Mouse (Mus musculus): ENCODE data around the gene Me1.
A peak's percentile ranks its signal among the peaks of the same experiment; 100 is the strongest.

Me1 gene

DNA sequence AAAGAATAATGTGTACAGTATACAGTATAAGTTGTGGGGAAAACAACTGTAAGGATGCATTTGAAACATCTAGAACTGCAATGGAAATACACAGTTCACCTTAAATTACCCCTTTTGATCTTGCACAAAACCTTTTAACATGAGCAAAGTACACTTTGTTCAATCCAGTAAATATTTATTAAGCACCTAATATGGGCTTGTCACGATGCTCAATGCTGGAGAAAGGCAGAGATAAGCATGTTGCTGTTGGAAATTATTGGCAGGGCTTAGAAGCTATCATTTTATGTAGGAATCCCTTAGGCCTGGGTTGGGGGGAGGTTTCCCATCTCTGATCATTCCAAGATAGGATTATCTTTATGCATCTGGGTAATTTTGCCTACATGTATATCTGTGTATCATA is 11.7 kb upstream of the Me1 start:
- no peak for DNase-seq

DNA sequence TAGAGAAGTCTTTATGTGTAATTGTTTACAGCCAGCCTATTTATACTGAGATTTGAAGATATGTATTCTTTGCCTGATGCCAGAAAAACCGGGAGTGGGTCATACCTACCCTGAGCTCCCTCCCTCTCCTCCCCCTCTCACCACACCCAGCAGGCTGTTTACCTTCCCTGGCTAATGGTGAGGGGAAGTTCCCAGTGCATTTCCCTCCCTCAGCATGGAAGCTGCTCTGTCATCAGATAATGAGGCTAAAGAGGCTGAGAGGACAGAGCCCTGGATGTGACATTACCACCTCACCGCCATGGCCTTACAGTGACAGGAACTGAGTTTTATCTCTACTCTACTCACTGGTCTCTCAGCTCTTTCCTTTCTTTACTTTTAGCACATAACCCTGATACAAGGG is 6.1 kb upstream of the Me1 start:
- no peak for DNase-seq

DNA sequence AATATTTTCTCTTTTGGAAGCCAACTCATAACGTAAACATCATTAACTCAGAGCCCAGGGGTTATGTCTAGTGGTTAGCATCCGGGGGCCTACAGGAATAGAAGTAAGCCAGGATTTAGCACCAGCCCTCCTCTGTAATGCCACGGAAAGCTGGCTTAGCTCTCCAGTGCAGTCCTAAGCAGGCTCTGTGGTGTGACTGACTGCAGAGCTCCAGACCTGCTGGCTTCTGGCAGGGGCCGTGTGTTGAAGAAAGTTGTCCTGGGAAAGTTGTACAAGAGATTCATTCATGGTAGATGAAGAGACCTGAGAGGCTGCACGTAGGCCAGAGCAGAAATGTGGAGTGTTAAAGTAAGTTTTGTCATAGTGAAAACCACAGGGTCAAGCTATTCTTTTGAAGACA is 5.5 kb upstream of the Me1 start:
- DNase-seq, result no peak

DNA sequence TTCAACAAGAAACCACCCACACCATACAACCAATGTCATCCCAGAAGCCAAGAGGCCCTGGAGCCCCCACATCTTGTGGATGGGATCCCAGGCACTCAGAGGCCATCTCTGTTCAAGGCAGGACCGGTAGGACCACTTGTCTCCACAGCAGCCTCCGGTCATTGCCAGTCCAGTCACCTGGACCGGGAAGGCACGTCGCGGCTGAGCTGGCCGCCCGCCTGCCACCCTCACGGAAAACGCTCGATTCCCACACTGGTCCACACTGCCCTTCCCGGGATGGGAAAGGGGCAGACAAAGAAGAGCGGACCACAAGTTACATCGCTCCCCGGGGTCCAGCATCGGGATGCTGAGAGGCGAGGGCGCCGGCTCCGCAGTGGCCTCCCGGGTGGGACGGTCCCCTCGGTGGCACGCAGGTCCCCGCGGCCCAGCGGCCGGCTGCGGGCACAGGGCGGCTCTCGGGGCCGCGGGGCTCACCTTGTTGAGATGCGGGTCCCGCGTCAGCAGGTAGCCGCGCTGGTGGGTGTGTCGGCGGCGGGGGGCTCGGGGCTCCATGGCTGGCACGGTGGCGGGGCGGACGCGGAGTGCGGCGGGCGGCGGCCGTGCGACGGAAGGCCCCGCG is 445 bp downstream of the Me1 start:
- DNase-seq, result peak; percentile 46

DNA sequence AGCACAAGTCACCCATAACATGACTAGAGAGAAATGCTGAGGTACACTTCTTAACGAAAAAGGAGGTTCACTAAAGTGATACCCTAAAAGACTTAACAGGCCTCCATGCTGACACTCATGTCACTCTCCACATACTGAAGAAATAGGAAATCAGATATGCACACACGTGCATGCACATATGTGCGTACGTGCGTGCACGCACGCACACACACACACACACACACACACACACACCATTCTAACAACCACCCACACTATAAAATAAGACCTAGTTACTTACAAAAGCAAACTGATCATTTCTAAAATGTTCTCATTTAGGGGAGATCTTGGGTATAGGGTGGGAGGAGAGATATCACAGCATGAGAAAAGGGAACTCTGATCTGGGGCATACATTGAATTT is 1.1 kb downstream of the Me1 start:
- DNase-seq, result no peak

DNA sequence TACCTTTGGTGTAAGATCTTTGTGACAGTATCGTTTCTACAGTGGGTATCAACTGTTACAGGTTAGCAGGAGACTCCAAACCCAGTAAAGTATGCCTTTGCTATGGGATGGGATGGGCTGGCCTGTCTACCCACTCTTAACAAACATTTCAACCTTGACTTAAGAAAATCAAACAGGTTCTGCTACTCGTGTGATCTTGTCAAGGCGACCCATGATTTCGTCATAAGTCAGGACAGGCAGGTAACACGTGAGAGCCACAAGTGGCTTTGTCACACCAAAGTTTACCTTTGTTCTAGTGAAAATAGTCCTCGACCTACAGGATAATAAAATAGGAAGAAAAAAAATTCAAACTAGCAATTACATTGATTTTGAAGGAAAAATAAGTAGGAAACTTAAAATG is 1.8 kb downstream of the Me1 start:
- DNase-seq, result no peak

DNA sequence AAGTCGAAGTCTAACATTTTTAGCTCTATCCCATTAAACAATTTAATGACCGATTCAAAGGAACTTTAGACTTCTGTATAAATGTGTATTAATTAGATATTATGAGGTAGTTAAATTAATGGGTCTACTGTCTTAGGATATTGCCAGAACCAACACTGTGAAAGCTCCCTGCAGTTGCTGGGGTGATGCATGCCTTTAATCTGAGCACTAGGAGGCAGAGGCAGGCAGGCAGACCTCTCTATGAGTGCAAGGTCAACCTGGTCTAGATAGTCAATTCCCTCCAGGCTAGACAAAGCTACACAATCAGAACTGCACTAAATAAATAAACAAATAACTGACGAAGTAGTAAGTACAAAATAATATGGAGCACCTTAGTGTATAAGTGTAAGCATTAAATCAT is 3.1 kb downstream of the Me1 start:
- no peak for DNase-seq

DNA sequence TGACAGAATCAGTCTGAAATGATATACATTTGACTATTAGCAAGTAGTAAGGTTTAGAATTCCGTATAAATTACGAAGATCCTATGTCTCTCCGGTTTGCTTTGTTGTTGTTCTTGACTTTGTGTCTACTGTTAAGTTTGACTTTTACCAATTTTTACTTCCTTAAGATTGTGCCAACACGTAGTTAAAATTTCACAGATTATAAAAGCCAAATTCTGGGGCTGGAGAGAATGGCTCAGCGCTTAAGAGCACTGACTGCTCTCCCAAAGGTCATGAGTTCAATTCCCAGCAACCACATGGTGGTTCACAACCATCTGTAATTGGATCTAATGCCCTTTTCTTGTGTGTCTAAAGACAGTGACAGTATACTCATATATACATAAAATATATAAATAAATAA is 3.5 kb downstream of the Me1 start:
- no peak for DNase-seq

DNA sequence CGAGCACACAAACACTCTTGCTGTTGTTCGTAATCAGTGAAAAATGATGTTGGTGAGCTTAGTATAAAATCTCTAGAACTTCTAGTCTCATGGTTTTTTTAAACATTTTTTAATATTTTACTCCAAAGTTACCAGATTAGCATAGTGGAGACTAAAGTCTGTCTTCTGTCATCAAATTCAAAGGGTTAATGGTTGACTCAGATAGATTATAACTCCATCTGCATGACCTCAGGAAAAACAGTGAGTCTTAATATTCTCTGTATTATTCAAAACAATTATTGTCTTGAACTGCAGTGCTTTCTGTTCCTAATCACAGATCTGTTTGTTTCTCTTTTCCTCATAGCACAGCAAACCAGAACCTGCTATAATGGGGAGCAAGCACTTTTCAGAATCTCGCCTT is 4.7 kb downstream of the Me1 start:
- DNase-seq, result no peak

DNA sequence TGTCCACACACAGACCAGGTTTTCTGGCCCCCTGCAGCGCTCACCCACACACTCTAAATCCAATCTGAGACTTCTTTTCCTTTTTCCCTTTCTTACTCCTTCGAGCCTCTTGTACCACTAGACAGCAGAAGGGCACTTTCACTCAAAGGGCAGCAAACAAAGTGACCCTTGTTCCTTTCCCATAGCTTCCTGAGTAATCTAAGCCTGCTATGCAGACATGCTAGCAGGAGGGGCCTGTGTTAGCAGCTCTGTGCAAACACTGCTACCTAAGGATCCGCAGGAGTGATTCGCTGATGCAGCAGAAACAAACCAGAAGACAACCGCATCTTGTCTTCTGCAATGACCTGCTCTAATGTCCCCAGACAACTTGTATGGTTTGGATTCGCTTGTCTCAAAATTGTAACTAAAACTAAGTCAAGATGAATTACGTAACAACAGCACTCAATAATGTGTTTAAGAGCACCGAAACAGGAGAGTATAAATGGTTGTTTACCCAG is 12.0 kb downstream of the Me1 start:
- no peak for DNase-seq

DNA sequence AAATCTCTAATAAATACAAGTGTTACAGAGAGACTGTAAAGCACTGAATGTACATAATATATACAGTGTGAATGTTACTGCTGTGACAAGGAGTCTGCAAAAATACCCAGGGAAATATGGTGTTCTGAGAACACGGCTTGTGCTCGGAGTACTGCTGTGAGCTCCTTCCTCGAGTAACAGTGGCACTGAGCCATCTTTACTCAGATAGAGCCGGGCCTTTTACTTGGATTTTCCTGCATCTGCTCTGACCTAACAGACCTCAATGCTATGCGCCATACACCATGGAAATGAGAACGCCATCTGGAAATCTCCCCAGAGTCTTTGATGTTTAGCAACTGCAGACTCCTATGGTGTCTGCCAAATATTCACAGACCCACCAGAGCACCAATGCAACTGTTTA is 12.9 kb downstream of the Me1 start:
- no peak for DNase-seq

DNA sequence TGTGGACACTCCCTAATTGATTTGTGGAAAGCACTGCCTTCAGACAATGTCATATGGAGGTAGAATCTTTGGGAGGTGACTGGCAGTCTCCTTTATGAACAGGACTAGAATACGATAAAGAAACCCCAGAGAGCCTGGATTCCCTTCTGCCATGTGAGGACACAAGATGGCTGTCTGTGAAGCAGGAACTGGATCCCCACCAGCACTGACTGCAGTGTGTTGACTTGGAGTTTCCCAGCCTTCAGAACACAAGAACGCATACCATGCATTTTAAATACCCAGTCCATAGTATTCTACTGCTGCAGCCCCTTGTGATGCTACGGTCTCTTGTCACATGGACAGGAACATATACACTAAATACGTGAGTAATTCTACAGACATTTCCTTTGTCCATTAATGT is 13.5 kb downstream of the Me1 start:
- DNase-seq, result no peak

DNA sequence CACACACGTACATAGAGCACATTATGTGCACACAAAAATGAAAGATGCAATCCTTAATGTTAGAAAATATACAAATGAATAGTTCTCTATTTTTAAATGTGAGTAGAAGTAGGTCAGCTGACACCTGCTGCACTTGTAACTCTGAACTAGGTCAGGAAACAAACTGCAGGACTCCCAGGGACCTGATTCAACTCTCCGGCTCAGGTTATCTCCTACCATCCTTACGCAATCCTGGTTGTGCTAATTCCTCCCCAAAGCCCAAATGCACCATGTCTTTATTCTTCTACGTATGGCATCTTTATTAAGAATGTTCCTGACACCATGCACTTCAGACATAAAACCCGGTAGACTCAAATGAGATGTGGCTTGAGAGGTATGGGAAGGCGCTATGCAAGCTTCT is 15.3 kb downstream of the Me1 start:
- DNase-seq, result no peak

DNA sequence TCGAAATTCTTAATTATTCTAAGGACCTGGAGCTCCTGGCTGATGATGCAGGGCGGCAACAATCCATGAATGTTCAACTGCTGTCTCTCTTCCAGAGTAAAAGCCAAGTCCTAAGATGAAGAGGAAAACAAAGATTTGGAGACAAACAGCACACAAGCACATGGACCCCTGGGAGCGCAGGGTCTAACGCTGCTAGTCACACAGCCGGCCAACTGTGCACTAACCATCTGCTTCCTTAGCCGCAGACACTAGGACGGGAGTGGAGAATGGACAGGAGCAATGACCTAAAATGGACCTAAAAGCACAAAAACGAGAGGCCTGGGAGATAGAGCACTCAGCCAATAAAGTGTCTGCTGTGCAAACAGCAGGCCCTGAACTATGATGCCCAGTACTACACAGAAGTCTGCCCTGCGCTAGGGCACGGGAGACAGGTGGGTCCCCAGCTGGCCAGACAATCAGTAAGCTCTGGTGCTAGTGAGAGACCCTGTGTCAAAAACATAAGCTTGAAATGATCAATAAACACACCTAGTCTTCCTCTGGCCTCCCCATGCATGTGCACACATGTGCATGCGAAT is 15.8 kb downstream of the Me1 start:
- DNase-seq, result no peak

DNA sequence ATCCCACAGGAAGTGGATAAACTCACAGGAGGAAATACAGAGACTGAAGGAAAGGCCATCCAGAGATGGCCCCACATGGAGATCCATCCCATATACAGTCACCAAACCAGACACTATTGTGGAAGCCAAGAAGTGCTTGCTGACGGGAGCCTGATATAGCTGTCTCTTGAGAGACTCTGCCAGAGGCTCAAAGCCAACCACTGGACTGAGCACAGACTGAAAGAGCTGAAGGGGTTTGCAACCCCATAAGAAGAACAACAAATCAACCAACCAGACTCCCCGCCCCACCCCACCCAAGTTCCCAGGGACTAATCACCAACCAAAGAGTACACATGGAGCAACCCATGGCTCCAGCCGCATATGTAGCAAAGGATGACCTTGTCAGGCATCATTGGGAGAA is 19.5 kb downstream of the Me1 start:
- no peak for DNase-seq

DNA sequence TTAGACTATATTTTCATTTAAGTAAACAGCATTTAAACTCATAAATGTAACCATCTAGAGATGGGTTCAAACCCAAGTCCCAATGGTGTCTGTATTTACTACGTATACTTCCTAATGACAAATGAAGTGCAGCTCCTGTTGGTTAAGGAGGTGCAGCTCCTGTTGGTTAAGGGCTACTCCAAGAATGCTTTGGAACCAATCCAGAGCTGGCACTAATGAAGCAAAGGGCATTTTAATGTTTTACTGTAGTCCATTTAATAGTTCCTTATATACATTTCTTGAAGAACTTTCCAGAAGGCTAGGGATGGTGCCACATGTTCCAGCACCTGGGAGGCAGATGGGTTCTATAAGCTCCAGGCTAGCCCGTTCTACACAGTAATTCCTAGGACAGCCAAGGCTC is 20.3 kb downstream of the Me1 start:
- DNase-seq, result no peak

DNA sequence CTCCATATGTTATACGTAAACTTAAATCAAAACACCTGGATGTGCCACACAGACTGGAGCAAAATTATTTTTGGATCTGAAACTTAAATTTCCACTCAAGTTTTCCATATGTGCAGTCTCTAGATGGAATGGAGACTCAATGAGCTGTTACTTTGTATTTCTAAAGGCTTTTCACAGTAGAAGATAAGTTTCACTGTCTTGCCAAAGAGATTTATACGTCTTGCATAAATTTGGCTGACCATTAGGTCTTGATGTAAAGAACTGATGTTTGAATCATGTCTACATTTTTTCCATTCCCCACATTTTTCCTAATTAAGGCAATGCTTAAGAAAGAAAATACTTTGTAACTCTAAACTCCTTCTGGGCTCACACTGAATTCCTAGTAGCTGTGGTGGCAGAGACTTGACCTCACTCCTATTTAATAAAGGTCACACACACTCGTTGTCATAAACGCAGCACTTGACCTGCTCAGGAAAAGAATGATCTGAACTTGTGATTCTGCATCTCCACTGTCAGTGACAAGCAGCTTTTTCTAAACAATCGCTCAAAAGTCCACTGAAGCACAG is 22.8 kb downstream of the Me1 start:
- DNase-seq, result no peak

DNA sequence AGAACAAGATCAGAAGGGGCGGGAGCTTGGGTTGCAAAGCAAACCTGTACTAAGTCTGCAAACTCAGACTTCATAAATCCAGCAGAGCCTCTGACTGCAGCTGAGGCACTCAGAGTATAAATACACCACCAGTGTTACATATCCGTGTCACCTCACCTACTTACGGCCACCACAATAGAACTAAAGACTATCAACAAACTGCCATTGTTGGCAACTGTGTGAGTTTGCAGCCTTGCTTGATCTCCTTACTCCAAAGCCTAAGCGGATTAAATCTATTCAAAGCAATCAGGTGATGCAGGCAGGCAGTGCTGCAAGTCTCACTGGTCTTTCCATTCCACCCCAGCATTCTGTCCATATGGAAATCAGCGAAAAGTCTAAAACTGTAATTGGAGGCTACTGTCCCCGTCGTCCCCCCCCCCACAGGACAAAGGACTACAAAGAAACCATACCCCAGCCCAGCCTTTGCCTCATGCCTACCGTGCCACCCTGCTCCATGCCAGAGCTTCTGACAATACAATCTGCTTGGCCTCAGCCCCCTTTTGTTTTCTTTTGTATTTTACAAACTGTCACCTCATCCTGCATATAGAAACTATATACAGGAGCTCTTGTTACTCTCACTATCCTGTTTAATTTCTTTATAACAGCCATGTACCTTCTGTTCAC is 27.0 kb downstream of the Me1 start:
- DNase-seq, result no peak

DNA sequence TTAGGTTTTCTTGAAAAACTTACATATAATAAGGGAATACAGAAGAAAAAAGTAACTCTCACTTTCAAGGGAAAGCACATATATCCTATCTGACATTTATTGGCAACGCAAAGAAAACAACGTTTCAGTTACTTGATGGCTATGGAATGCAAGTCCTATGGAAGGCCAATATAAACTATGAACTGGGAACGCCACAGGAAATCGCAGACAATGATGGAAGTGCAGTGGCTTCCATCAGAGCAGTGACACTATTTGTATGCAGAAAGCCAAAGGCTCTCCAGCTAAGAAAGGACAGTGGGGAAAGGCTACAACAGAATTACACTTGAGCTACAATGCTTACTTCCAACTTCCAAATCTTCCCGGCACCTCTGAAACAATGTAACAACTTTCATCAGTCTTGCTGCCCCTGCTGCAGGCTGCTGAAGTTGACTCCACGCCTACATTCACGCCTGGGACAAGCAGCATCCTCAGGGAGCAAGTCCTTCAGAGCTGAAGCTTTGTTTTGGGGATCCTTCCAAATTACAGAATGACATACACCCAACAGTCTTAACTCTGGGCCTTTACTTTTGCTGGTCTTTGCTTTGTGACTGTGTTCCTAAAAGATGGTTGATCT is 28.5 kb downstream of the Me1 start:
- DNase-seq, result no peak

DNA sequence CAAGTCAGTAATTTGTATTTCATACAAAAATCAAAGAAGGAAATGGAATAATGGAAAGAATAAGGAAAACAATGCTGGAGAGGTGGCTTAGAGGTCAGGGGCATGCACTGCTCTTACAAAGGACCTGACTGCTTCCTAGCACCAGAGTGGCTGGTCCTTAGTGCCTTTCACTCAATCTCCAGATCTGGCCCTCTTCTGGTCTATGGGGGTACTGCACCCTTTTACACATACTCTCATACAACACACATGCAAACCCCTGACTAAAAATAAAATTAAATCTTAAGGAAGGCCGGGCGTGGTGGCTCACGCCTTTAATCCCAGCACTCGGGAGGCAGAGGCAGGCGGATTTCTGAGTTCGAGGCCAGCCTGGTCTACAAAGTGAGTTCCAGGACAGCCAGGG is 34.1 kb downstream of the Me1 start:
- peak; percentile 20 for DNase-seq

DNA sequence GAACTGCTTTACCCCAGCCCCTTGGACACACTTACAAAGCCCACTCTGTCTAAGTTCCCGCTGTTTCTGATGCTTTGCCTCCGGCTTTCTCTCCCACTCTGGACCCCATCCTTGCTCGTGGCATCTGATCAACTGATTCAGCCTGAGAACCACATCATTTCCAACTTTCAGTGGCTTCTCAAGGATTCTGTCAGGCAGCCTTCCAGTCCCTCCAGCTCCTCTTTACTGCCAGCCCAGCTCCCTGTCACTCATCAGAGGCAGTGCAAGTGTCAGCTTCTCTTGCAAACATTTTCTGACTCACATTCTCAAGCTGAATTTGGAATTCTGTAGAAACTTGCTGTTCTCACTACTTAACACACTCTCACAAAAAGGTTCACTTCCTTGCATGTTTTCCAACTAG is 34.5 kb downstream of the Me1 start:
- peak; percentile 7 for DNase-seq

DNA sequence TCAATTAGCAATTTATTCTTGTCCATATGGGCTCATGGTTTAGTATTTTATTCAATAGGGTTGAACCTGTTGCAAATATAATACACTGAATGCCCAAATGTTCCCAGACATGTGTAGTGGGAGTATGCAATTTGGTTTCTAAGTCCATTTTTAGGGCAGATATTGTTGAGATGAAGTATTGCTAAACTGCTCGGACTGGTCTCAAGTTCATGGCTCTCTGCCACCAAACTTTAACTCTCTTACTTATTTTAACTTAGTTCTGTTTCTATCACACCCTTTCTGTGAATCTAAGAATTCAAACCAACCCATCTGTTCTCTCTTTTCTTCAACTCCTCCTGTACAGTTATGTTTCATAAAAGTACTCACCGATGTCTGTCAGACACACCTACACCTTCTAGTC is 35.4 kb downstream of the Me1 start:
- no peak for DNase-seq

DNA sequence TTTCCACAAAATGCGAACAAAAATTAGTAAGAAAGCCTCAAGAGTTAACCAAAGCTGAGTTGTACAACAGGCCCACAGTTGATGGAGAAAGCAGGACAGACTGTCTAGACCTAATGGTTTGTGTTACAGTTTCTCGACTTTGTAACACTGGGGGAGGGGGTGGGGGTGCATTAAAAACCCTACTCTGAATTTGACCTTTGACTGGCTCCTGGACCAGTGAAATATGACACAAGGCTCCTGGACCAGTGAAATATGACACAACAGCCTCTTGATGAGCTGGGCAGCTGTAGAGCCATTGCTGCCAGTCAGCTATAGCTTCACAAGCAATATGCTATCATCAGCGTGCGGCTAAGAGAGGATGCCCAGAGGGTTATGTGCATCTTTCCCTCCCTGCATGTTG is 37.4 kb downstream of the Me1 start:
- DNase-seq, result no peak

DNA sequence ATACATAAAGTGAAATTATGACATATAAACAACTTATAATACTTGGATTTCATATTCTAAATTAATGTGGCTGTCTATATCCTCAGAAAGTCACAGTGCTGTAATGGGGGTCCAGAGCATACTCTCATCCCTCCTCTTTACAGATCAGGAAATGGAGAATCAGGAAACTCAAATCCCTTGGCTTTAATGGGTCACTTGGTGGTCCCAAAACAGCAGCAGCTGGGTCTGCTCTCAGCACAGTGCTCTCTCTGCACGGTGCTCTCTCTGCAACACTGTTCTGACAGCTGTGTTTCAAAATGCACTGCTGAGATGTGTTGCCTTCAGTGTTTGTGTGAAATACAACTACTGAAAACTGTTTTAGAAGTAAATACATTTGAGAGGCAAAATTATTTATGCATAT is 43.6 kb downstream of the Me1 start:
- DNase-seq, result no peak

Data from right cerebral cortex, postnatal 4 days (tissue).